Mouse (Mus musculus) CD4-positive, CD25-positive, alpha-beta regulatory T cell, adult 2 months (primary cell): ENCODE measurements around the gene Pdk1.
"Not testable (repeated sequence)": the region's sequence is repeated elsewhere in the genome, so short reads cannot be mapped to it uniquely, and the experiment has no call there.

ENCODE experiments used
- DNase-seq: peaks from one replicate; pipeline ENCODE4 v3.0.0-alpha.2; 2012; ENCODE audit warnings: low read depth, low spot score

Pdk1 gene

DNA sequence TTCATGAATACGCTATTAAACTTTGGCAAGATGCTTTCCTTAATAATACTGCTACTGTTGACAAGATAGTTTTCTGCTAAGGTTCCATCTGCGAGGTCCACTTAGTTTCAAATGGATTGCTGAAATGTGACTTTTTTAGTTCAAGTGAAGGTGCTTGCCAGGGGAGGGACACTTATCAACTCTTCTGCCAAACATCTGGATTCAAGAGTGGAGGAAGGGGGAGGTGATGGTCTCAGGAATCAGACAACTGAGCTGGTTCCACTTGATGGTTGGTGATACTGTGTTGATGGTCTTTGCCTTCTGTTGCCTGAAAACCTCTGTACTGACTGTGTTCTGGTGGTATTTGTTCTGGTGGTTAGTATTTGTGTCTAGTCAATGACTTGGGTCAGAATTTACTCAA, 1.4 kb downstream of the Pdk1 start:
- no peak for DNase-seq

DNA sequence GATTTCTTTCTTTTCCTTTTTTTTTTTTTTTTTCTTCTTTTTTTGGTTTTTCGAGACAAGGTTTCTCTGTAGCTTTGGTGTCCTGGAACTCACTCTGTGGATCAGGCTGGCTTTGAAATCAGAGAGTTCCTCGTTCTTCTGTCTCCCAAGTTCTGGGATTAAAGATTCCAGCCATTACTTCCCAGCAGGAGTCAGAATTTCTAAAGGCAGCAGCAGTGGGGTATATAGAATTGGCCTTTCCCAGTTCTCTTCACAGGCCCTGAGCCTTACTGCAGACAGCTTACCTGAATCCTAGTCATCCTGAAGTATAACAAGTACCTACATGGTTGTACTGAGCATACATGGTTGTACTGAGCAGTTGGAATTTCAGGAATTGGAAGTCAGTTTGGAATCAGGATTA, 1.8 kb downstream of the Pdk1 start:
- DNase-seq: no peak

DNA sequence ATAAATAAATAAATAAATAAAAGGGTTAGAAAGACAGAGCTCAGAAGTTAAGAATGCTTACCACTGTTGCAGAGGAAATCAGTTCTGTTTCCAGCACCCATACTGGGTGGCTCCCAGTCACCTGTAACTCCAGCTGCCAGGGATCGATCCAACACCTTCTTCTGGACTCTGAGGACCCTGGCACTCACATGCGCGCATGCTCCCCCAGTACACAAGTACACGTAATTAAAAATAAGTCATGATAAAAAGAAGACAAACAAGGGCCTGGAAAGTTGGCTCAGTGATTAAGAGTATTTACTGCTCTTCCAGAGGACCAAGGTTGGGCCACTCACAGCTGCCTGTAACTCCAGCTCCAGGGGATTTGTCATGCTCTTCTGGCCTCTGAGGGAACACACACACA, 4.8 kb downstream of the Pdk1 start:
- no peak for DNase-seq

DNA sequence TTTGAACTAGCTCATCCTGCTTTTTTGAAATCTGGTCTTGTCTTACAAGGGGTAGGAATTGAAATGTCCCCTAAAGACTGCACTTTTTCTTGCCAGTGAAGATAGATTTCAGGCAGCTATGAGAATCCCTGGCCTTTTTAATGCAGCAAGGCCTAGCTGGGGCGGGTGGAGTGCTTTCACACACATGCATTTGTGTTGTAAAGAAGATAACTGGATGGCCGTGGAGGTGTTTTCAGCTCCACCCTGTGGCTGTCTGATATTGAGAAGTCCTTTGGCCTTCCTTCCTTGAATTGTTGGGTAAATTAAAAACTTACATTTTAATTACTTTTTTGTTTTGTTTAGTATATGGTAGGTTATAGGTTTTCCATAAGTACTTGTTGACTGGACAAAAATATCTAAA, 5.4 kb downstream of the Pdk1 start:
- DNase-seq: peak; percentile 31

DNA sequence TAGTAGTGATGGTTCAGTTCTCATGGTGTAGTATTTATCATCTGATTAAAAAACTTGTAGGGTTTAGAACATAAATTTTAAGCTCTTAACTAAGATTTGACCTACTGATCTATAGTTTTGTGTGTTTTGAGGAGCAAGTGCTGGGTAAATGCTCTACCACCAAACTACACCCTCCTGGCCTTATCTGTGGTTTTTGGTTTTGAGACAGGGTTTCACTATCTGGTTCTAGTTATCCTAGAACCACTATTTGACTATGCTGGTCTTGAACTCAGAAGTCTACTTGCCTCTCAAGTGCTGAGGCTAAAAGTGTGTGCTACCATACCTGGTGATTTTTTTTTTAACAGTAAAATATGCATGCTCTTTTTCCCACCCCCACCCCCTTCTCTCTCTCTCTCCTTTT, 5.9 kb downstream of the Pdk1 start:
- no peak for DNase-seq

DNA sequence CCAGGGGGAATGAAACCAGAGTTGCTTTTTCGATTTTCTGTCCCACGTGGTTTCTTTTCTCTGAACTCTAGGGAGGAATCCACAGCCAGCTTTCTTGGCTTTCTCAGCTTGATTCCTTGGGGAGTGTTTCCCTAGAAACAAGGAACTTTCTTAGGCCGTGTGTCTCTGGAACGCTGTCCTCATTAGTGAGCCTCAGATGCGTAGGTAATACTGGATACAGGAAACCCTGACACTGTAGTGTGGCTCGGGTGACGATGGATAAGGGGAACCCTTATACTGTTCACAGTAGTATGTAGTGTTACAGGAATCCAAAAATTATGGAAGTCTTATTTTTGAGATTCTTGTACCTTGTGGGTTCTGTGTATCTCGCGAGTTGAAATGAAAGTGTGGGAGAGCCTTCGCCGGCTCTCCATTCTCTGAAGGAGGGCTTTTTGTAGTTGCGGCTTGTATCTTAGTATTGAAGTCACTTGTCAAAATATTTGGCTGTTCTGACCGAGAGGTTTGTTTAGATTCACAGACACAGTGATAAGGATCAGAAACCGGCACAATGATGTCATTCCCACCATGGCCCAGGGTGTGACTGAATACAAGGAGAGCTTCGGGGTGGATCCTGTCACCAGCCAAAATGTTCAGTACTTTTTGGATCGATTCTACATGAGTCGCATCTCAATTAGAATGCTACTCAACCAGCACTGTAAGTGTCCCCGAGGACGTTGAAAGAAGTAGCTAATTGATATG, 10.1 kb downstream of the Pdk1 start:
- DNase-seq: no peak

DNA sequence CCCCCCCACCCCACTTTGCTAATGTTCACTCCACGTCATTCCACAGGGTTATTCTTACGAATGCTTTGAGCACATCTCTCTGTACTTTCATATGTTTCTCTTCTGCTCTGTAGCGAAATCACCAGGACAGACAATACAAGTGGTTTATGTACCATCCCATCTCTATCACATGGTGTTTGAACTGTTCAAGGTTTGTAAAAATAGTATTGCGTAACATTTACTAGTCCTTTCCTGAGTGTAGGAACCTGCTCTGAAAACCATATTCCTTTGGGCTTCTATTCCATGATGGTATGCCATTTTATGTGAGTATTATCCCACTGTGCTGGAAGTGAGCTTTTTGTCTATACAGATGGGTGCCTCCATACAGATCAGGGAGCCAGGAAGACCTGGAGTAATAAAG, 14.2 kb downstream of the Pdk1 start:
- DNase-seq: no peak

DNA sequence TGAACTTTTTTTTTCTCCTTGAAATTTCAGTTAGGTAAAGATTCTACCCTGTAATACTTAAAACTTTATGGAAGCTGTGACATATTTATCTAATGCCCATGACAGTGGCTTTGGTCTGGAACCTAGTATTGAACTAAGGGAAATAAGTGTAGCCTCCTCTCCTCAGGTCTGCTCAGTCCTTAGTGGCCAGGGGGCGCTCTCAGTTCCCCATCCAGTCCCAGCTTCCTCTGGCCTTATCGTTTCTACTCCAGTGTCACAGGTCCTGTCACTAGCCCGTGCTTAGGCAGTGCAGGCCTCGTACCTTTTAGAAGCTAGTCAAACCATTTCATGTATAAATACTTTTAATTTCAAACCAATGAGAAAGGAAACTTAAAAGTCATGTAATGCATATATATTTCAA, 15.4 kb downstream of the Pdk1 start:
- DNase-seq: no peak

DNA sequence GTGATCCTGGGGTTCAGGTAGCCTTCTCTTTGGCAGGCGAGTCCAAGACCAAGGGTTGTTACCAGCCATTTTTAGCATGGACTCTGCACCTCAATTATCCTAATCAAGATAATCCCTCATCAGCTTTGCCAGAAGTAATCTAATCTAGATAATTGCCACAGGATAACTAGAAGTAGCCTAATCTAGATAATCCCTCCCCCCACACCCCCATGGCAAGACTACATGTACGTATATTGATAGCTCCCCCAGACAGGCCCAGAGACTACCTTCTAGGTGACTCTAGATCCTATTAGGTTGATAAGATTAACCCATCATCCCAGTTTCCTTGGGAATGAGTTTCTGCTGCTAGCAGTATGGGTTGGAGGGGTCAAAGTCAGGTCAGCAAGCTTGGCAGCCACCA, 18.5 kb downstream of the Pdk1 start:
- no peak for DNase-seq

DNA sequence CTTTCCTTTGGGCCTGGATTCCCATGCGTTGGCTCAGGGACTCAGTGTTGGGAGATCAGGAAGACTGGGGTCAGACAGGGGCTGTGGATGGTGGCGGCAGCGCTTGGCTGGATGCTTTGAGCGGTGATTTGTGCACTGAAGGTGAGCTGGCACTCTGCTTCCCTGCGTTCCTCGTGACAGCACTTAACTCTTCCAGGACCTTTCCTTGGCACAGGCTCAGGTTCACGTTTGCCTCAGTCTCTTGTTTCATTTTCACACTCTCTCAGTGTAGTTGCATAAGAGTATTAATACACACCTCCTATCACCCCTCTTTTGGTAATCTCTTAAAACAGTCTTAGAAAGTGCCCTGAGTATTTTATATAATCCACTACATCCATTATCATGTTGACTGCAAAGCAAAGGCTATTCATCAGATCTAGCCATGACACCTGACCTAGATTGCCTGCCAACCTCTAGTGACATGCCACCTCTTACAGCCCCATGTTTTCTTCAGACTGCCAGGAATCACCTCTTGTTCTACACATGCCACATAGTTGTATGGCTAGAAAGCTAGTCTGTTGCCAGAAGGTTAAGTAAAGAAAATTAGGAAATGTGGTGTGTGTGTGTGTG, 19.8 kb downstream of the Pdk1 start:
- no peak for DNase-seq

DNA sequence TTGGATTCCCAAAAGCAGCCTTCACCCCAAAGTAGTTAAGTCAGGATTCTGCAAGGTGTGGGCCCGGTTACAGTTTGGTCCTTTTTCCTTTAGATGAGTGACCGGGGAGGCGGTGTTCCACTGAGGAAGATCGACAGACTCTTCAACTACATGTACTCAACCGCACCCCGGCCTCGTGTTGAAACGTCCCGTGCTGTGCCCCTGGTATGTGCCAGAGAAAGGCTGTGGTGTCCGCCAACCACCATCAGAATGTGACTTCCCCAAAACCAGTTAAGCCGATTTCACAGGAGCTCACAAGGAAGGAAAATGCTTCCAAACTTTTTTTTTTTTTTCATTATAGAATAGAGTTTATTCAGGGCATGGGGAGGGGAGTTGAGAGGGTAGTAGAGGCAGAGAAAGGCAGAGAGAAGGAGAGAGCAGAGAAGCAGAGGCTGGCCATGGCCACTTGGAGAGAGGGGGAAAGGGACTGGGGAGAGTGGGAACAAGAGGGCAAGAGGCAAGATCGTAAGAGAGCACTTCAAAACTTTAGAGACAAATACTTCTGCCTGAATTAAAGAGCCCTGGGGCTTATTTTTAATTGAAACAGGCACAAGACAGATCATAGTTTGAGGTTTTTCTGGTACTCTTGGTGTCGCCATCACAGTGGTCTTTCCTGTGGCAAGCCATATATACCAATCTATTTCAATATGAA, 22.7 kb downstream of the Pdk1 start:
- no peak for DNase-seq

DNA sequence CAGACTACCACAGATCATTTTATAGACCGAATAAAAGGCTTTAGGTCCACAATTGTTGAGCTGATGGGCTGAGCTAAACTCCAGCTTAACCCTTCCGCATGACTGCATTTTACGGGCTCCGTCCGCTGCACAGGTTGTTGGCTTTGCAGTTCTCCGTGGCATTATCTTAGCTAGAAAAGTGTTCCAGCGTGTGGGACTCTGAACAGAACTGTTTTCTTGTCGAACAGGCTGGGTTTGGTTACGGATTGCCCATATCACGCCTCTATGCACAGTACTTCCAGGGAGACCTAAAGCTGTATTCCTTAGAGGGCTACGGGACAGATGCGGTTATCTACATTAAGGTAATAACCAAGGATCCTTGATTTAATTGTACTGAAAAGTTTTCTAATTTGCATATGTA, 24.4 kb downstream of the Pdk1 start:
- no peak for DNase-seq

DNA sequence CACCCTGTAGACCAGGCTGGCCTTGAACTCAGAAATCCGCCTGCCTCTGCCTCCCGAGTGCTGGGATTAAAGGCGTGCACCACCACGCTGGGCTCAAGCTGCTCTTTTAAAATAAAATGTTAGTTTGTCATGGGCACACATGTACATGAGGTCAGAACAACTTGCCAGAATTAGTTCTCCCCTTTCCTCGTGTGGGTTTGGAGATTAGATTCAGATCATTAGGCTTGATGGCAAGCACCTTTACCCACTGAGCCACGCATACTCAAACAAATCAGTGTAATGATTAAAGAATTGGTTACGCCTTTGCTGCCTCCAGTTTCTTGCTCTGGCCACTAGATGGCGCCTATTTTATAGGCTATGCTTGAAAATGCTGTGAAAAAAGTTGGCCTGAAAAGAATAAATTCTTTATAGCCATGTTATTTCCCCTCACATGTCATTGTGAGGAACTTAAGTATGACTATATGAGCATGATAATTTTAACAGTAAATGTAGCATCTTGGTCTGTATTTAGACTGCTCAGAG, 25.4 kb downstream of the Pdk1 start:
- DNase-seq: peak; percentile 69

DNA sequence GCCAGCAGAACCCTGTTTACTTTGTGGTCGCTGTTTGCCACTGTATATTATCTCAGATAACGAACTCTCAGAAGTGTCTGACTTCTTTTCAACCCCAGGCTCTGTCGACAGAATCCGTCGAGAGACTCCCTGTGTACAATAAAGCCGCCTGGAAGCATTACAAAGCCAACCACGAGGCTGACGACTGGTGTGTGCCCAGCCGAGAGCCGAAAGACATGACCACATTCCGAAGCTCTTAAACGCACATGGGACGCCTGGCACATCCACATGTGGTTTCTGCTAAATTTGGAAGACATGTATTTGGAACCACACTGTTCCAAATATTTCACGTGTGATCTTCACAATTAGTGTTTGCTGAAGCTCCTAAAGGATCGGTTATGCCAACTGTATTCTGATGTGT, 26.9 kb downstream of the Pdk1 start:
- DNase-seq: no peak

DNA sequence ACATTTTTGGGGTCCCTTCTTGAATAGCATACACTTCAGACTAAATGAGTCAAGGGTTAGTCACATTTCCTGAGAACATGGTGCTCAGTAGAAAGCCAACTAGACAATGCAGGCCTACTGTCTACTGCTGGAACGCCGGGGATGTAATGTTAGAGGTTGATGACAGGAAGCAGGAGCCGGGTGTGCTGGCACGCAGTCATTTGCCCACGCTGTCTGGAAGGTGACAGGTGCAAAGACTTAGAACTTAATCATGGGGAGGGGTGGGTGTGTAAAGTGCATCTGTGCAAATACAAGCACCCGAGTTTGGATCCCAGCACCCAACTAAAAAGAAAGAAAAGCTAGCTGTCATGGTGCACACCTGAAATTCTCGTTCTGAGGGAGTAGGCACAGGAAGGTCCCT, 32.1 kb downstream of the Pdk1 start:
- no peak for DNase-seq

DNA sequence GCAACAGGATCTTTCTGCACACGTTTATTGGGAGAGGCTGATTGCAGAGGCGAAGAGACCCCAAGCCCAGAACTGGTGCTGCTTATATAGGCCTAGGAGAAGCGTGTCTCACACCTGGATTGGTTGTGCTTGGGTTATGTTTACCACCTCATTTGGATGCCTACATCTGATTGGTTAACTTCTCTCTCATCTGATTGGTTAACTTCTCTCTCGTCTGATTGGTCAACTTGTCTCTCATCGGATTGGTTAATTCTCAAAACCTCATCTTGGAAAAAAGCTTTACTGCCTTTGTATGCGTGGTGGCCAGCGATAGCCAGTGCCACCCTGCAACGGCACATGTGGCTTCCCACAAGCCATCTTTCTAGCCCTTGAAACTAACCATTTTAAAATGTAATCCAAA, 33.3 kb downstream of the Pdk1 start:
- DNase-seq: not testable (repeated sequence)

DNA sequence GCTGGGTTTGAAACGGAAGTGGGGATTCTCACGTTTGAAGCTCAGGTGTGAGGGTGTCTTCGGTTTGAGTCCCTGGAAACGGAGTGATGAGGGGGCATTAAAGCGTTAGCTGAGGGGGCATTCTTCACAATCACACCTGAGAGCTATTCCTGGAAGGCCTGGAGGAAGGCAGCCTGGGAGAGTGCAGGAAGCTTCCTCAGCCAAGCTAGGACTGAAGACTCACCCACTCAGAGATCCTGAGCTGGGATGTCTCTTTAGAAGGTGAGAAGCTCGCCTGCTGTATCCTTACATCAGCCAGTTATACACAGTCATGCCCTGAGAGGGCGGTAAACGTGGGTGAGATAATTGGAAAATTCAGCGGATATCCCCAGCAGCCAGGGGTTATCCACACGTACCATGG, 40.9 kb downstream of the Pdk1 start:
- no peak for DNase-seq

DNA sequence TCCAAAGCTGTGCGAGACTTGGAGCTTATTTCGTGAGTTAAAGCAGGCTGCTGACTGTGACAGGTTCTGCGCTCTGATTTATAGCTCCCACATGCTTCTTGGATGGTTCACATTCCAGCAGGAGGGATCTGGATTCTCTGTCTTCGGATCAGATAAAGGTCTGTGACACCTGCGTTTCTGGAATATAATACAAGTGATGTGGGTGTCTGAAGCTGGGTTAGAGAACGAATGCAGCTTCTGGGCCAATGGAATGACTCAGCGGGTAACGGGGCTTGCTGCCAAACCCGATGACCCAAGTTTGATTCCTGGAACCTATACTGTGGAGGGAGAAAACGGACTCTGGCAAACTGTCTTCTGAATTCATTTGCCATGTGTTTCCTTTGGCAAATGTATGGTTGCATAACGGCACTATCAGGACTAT, 46.2 kb downstream of the Pdk1 start:
- DNase-seq: no peak

DNA sequence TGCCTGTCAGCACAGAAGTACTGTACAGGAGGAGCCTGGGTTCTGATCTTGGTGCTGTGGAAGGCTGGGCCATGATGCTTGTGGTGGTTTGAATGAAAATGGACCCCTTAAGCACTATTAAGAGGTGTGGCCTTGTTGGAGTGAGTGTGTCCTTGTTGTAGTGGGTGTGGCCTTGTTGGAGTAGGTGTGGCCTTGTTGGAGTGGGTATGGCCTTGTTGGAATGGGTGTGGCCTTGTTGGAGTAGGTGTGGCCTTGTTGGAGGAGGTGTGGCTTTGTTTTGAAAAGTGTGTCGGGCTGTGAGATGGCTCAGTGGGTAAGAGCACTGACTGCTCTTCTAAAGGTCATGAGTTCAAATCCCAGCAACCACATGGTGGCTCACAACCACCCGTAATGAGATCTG, 51.9 kb downstream of the Pdk1 start:
- DNase-seq: not testable (repeated sequence)

DNA sequence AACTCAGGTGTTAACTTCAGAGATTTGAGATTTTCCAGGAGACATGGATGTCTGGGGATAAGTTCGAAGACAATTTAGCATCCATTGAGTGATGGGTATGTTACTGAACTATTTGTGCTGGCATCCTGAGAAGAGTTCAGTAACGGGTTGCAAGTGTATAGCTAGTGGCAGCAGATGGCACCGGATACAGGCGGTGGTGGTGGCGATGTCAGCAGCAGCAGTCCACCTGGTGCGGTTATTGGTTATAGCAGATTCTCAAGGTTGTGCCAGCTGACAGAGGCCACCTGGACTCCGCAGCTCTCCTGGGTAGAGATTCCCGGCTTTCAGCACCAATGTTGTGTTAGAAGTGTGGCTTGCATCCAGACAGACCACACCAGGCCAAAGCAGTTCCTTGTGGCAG, 61.0 kb downstream of the Pdk1 start:
- DNase-seq: no peak

DNA sequence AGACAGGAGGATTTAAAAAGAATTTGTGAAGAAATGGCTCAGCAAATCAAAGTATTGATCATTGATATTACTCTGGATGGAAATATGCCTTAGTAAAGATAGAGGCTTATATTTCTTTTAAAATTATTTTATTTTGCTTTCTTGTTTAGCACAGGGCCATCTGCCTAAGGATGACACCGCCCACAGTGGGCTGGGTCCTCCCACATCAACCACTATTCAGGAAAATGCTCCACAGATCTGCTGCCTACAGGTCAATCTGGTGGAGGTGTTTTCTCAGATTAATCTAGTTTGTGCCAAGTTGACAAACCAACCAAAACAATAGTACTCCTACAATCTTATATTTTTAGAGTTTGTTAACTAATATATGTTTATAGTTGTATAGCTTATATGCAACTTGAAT, 63.7 kb downstream of the Pdk1 start:
- DNase-seq: no peak

DNA sequence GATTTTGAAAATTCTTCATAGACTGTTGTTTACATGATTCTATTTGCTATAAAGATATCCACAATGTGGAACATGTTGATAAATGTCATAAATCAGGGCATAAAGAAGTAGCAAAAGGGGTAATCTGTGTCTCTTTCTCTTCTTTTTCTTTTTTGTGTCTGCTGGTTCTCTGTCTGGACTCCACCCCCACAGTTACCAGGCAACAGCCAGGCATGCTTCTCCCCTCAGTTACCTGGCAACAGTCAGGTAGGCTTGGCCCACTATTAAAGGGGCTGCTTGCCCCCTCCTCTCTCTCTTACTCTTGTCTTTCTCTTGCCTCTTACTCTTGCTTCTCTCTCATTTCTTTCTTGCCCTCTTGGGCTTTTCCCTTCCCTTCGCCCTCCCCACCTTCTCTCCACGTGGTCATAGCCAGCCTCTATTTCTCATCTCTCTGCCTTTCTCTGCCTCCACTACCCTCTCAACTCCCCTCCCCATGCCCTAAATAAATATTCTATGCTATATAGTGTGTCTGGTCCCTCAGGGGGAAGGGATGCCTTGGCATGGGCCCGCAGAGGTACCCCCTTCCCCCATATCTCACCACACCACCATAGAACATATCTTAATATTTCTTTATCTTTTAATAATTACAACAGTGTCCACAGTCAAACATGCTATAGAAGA, 64.8 kb downstream of the Pdk1 start:
- DNase-seq: no peak
